Mouse (Mus musculus): Measurements from ENCODE around the gene Prkag3. TPM values are rescaled to one million over a fixed set of nuclear protein-coding genes. Genes with fewer than 3 reads are reported as not detected.

Gene Prkag3
- total RNA-seq, 2 experiments from 2014 or later: 76.2 to 109 TPM

GRCm38 (mm10) chr1:74770727-74771466 is 21.9 kb upstream of the Prkag3 start:
- intact Hi-C loops (cut with DNase I; ENCODE audit: low total_unique reads): no loop called here
- DNase-seq: no peak

- DNase-seq: peak; percentile 71
- intact Hi-C loops (cut with DNase I; ENCODE audit: low total_unique reads): no loop called here
Measured at GRCm38 (mm10) chr1:74763081-74763480, 14.1 kb upstream of the Prkag3 start.

GRCm38 (mm10) chr1:74759773-74760172 is 10.8 kb upstream of the Prkag3 start:
- DNase-seq: no peak
- intact Hi-C loops (cut with DNase I; ENCODE audit: low total_unique reads): no loop called here

- DNase-seq: peak; percentile 81
- intact Hi-C loops (cut with DNase I; ENCODE audit: low total_unique reads): no loop called here
Measured at GRCm38 (mm10) chr1:74754175-74754785, 5.3 kb upstream of the Prkag3 start.

- no peak for DNase-seq
- intact Hi-C loops (cut with DNase I; ENCODE audit: low total_unique reads): no loop called here
Measured at GRCm38 (mm10) chr1:74753266-74753974, 4.4 kb upstream of the Prkag3 start.

GRCm38 (mm10) chr1:74752833-74753232 is 3.8 kb upstream of the Prkag3 start:
- intact Hi-C loops (cut with DNase I; ENCODE audit: low total_unique reads): no loop called here
- DNase-seq: no peak

- intact Hi-C loops (cut with DNase I; ENCODE audit: low total_unique reads): no loop called here
- no peak for DNase-seq
Measured at GRCm38 (mm10) chr1:74752150-74752549, 3.1 kb upstream of the Prkag3 start.

GRCm38 (mm10) chr1:74750683-74751082 is 1.7 kb upstream of the Prkag3 start:
- DNase-seq: no peak
- intact Hi-C loops (cut with DNase I; ENCODE audit: low total_unique reads): no loop called here

GRCm38 (mm10) chr1:74749301-74749700 is 280 bp upstream of the Prkag3 start:
- DNase-seq: peak; percentile 74
- intact Hi-C loops (cut with DNase I; ENCODE audit: low total_unique reads): no loop called here

- DNase-seq: peak; percentile 60
- intact Hi-C loops (cut with DNase I; ENCODE audit: low total_unique reads): no loop called here
Measured at GRCm38 (mm10) chr1:74747335-74747734, 1.7 kb downstream of the Prkag3 start.

GRCm38 (mm10) chr1:74740846-74741245 is 8.2 kb downstream of the Prkag3 start:
- intact Hi-C loops (cut with DNase I; ENCODE audit: low total_unique reads): no loop called here
- DNase-seq: peak; percentile 65

- DNase-seq: no peak
Measured at GRCm38 (mm10) chr1:74737500-74737899, 11.5 kb downstream of the Prkag3 start.

GRCm38 (mm10) chr1:74736977-74737376 is 12.0 kb downstream of the Prkag3 start:
- no peak for DNase-seq
- intact Hi-C loops (cut with DNase I; ENCODE audit: low total_unique reads): no loop called here

More at GRCm38 (mm10) chr1:74737500-74737899, 11.5 kb downstream of the Prkag3 start:
- intact Hi-C loops (cut with DNase I; ENCODE audit: low total_unique reads): no loop called here

GRCm38 (mm10) chr1:74728446-74728845 is 20.6 kb downstream of the Prkag3 start:
- DNase-seq: peak; percentile 50
- intact Hi-C loops (cut with DNase I; ENCODE audit: low total_unique reads): no loop called here

GRCm38 (mm10) chr1:74726674-74727073 is 22.3 kb downstream of the Prkag3 start:
- no peak for DNase-seq
- intact Hi-C loops (cut with DNase I; ENCODE audit: low total_unique reads): no loop called here

- no peak for DNase-seq
- intact Hi-C loops (cut with DNase I; ENCODE audit: low total_unique reads): no loop called here
Measured at GRCm38 (mm10) chr1:74726114-74726513, 22.9 kb downstream of the Prkag3 start.

- DNase-seq: no peak
- intact Hi-C loops (cut with DNase I; ENCODE audit: low total_unique reads): no loop called here
Measured at GRCm38 (mm10) chr1:74723748-74724147, 25.3 kb downstream of the Prkag3 start.

GRCm38 (mm10) chr1:74721657-74722056 is 27.4 kb downstream of the Prkag3 start:
- intact Hi-C loops (cut with DNase I; ENCODE audit: low total_unique reads): no loop called here
- no peak for DNase-seq

- no peak for DNase-seq
- intact Hi-C loops (cut with DNase I; ENCODE audit: low total_unique reads): no loop called here
Measured at GRCm38 (mm10) chr1:74719281-74719680, 29.7 kb downstream of the Prkag3 start.

- intact Hi-C loops (cut with DNase I; ENCODE audit: low total_unique reads): no loop called here
Measured at GRCm38 (mm10) chr1:74718113-74718512, 30.9 kb downstream of the Prkag3 start.

GRCm38 (mm10) chr1:74715886-74716285 is 33.1 kb downstream of the Prkag3 start:
- intact Hi-C loops (cut with DNase I; ENCODE audit: low total_unique reads): no loop called here
- DNase-seq: no peak

More at GRCm38 (mm10) chr1:74718113-74718512, 30.9 kb downstream of the Prkag3 start:
- DNase-seq: no peak

Measured in gastrocnemius, postnatal 14 days (tissue).